Mouse (Mus musculus) spleen, adult 2 months (tissue): ENCODE data around the gene Slc41a2.

Experiments used
- CTCF ChIP-seq: fragments of 200-500 bp; IDR thresholded peaks from 2 replicates; pipeline ENCODE4 v1.5.1; 2011; ENCODE audit warnings: mild to moderate bottlenecking, inconsistent platforms; ENCODE audit not compliant: insufficient read depth, insufficient read length, insufficient replicate concordance; ENCODE audit errors: extremely low read depth
- POLR2A ChIP-seq: fragments of 200-500 bp; IDR thresholded peaks from 2 replicates; pipeline ENCODE4 v1.6.1; 2011; ENCODE audit warnings: low read depth, low read length, inconsistent platforms

GRCm38 (mm10) chr10:83198692-83199091 lies 139.0 kb downstream of the Slc41a2 start:
- no peak for TF ChIP-seq CTCF
- TF ChIP-seq POLR2A, result no peak
